Mouse (Mus musculus): ENCODE measurements at regions not wholly inside any gene's neighbourhood (a gene's known extent, or its start where the extent isn't known, plus 50 kb on each side); places are given as distances from the start of the nearest gene placed in this dataset.

DNA sequence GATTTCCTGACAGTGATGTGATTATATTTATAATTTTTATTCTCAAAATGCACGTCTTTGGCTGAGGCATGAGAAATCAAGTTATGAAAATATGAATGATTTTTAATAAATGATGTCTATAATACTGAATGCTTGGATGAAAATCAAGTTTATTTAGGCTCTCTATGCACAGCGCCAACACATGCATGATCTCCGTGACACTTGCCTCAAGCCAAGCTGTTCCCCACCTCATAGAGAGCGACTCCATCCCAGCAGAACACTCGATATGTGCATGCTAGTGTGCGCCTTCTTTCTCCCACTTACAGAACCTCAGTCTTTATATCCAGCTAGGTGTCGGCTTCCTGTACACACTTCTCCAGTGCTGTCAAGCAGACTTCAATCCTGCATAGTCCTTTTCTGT, 139.8 kb upstream of the Gm9833 start:
- CTCF ChIA-PET = interaction anchor here (0.7 kb wide), 1 partner anchor 313 kb away, joined by 3 read pairs; no protein-coding TSS in a partner anchor

DNA sequence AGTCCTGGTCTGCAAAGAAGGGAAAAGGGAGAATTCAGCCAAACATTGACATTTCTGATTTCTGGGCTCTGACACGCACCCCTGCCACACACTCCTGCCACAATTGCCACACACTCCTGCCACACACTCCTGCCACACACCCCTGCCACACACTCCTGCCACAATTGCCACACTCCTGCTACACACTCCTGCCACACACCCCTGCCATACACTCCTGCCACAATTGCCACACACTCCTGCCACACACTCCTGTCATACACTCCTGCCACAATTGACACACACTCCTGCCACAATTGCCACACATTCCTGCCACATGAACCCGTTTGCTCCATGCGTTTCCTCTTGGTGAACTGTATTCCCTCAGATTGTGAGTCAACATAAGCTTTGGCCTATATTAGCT, 130.0 kb upstream of the Gm9833 start:
- CTCF ChIA-PET = interaction anchor here (0.6 to 0.7 kb wide), 2 partner anchors 15 to 39 kb away, joined by 3 to 4 read pairs; no protein-coding TSS in a partner anchor

DNA sequence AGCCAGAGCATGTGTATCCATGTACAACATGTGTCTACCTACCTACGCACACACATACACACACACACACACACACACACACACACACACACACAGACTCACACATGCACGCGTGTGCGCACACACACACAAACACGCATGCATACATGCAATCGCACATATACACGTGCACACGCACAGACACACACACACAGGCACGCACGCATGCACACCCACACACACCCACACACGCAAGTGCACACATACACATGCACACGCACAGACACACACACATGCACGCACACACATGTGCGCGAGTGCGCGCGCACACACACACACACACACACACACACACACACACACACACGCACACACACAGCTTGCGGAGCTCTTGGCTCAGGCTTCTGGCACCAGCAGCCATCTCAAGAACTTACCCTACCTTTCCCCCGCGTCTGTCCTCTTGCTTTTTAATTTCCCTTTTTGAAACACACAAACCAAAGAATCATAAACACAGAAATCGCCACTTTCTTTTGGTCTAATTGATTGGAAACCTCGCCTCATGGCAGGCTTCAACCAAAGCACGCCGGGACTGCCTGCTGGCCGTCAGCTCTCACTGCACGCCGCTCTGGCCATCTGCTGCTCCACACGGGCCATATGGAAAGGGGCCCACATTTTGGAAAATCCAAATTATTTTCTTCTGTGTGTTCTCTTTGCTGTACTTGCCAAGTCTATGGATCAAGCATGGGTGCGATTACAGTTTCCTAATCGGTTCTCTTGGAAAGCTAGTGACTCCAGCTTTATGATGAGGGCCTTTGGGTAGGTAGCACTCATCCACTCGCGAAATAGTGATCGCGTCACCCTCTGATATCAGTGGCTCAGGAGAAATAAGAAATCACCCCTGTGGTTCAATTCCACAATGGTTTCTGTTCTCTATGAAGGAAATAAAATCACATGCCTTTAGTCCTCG, 127.9 kb upstream of the Gm9833 start:
- CTCF ChIA-PET = interaction anchor here (1.0 kb wide), 1 partner anchor 256 kb away, joined by 4 read pairs; no protein-coding TSS in a partner anchor

- CTCF ChIA-PET = interaction anchor here (1.0 kb wide), 1 partner anchor 257 kb away, joined by 4 read pairs; no protein-coding TSS in a partner anchor
Observed at GRCm38 (mm10) chr3:9960696-9961095, 127.2 kb upstream of the Gm9833 start.
